ENCODE assay signal across 8 mouse cellular contexts in genomic region chr6:51544118-51544681, GRCm38 (mm10). TPM values are rescaled to one million over a fixed set of nuclear protein-coding genes. Genes with fewer than 3 reads are reported as not detected.
DNase-seq lines count a peak whose midpoint lies in the region; ATAC-seq lines count a peak whose summit lies in the region.

No protein-coding gene starts in this region.

- WGBS in intestine, embryonic 14.5 days, result 52% methylated on average over 7 of the region's 7 CpGs
- 26% methylated on average over 5 of the region's 7 CpGs for WGBS in macrophage (ENCODE audit: missing documents)

- no peak overlapping the region for H3K27ac ChIP-seq in intestine, embryonic 14.5 days (ENCODE audit: low read depth)
- H3K27ac ChIP-seq in macrophage, result peak overlapping the region; percentile 73

- 0 out of 2 replicates have a peak, but pooled peaks cover 2% of the 10 kb centered on the region for H3K9me3 ChIP-seq in intestine, embryonic 14.5 days (ENCODE audit: control insufficient read depth, low read length)

- peak; percentile 32; the same call in 1 of the 2 replicates for ATAC-seq in intestine, embryonic 14.5 days (replicated peaks; ENCODE audit: low FRiP score, low TSS enrichment, low read depth)

- peaks cover 3% of the 10 kb centered on the region; the same call in 1 of the 2 replicates for H3K4me1 ChIP-seq in intestine, embryonic 14.5 days (replicated peaks; ENCODE audit: control insufficient read depth, insufficient read depth, low read length)

- H3K27me3 ChIP-seq in intestine, embryonic 14.5 days (replicated peaks; ENCODE audit: control insufficient read depth, insufficient read depth, low read length), result no peaks in the 10 kb centered on the region

- H3K4me2 ChIP-seq in intestine, embryonic 14.5 days (ENCODE audit: low read length), result peak overlapping the region; percentile 11; the same call in 1 of the 2 replicates

- H3K36me3 ChIP-seq in intestine, embryonic 14.5 days (ENCODE audit: control insufficient read depth, insufficient read depth, low read length), result no peaks in the 10 kb centered on the region
- H3K36me3 ChIP-seq in macrophage (ENCODE audit: inconsistent target), result peaks cover 9% of the 10 kb centered on the region; the same call in 1 of the 2 replicates

- peaks cover 88% of the 10 kb centered on the region for H3K79me2 ChIP-seq in macrophage (ENCODE audit: inconsistent target)

- H3K4me3 ChIP-seq in intestine, embryonic 14.5 days (ENCODE audit: low read depth, low read length), result no peak overlapping the region
- peak overlapping the region; percentile 39 for H3K4me3 ChIP-seq in macrophage (ENCODE audit: inconsistent target)

- no peak overlapping the region for H3K9ac ChIP-seq in intestine, embryonic 14.5 days (ENCODE audit: low read length)

- peak; percentile 32 for DNase-seq in adrenal gland, postnatal 14 days
- no peak for DNase-seq in adrenal gland, adult 8-10 months
- peak; percentile 92 for DNase-seq in 416B (ENCODE audit: low read depth)
- DNase-seq in embryo, embryonic 11 days, result peak; percentile 50
- DNase-seq in intestine, embryonic 14.5 days (ENCODE audit: low spot score), result no peak
- no peak for DNase-seq in layer of hippocampus, postnatal 36 days
- no peak for DNase-seq in right cerebral cortex, postnatal 14 days

RNA-seq across cellular contexts. Expression of gene Snx10, which starts 20.5 kb away (rescaled TPM):
- total RNA-seq in adrenal gland, postnatal 14 days (2021), result 51.6 and 57.2 TPM in 2 replicates
- total RNA-seq in adrenal gland, adult 8-10 months (2022), result 10 to 100 TPM; 16.9 to 27.5 (median 24.6) TPM
- 16.4 and 18.0 TPM in 2 replicates for polyA plus RNA-seq in intestine, embryonic 14.5 days (2014; fragmentation: Nextera tagmentation; extraction: Ambion mirVana)
- total RNA-seq in macrophage (2018; cell fraction: chromatin; rRNA removed), result 100 to 1,000 TPM in 23 of 26 experiments, 10 to 100 TPM in 3; 73.8 to 511 (median 250) TPM
- total RNA-seq in macrophage (2018; cell fraction: cytosol; rRNA removed), result 100 to 1,000 TPM in 17 of 26 experiments, 10 to 100 TPM in 9; 73.4 to 231 (median 154) TPM
- 100 to 1,000 TPM in 25 of 26 experiments, 10 to 100 TPM in 1; 84.6 to 517 (median 229) TPM for total RNA-seq in macrophage (2018; cell fraction: nucleus; rRNA removed)
- 66.2 to 91.7 TPM (median 66.3 TPM) in 3 replicates for polyA plus RNA-seq in macrophage (2018)
- 100 to 1,000 TPM; 104 to 106 TPM for total RNA-seq in layer of hippocampus, postnatal 36 days (2021)

Comparison
In these comparisons a context has a peak if more than half of its experiments do, and no peak if none do; other contexts are left out.
1. DNase-seq: peak in adrenal gland, postnatal 14 days (single experiment), 416B (single experiment) and embryo, embryonic 11 days (single experiment); none in adrenal gland, adult 8-10 months (single experiment), intestine, embryonic 14.5 days (single experiment), layer of hippocampus, postnatal 36 days (0 of 2) and right cerebral cortex, postnatal 14 days (single experiment).